Mouse (Mus musculus) thymus, adult 2 months (tissue): ENCODE results near the gene Podn. TPM values are rescaled to one million over a fixed set of nuclear protein-coding genes. Genes with fewer than 3 reads are reported as not detected.

ENCODE experiments used
- DNase-seq: peaks from one replicate; pipeline ENCODE4 v3.0.0; 2021
- H3K27ac ChIP-seq: fragments of 200-500 bp; 2 replicates; pipeline ENCODE4 v1.5.1; 2012; ENCODE audit warnings: low read length, control low read depth; ENCODE audit not compliant: control insufficient read depth, insufficient read depth
- H3K27me3 ChIP-seq: fragments of 200-500 bp; 2 replicates; pipeline ENCODE4 v1.6.1; 2012; ENCODE audit warnings: mild to moderate bottlenecking, low read length, moderate library complexity, mixed read lengths; ENCODE audit not compliant: control insufficient read depth, insufficient read depth
- H3K36me3 ChIP-seq: fragments of 200-500 bp; 2 replicates; pipeline ENCODE4 v1.6.1; 2012; ENCODE audit warnings: mild to moderate bottlenecking, low read length, moderate library complexity; ENCODE audit not compliant: control insufficient read depth, insufficient read depth
- H3K4me1 ChIP-seq: fragments of 200-500 bp; replicated peaks from 2 replicates; pipeline ENCODE4 v1.6.1; 2012; ENCODE audit warnings: low read length; ENCODE audit not compliant: control insufficient read depth, insufficient read depth
- H3K4me3 ChIP-seq: fragments of 200-500 bp; 2 replicates; pipeline ENCODE4 v1.5.1; 2012; ENCODE audit warnings: mild to moderate bottlenecking, low read length, control low read depth, moderate library complexity; ENCODE audit not compliant: control insufficient read depth, insufficient read depth
- CTCF ChIP-seq: fragments of 200-500 bp; IDR thresholded peaks from 2 replicates; pipeline ENCODE4 v1.5.1; 2012; ENCODE audit warnings: mild to moderate bottlenecking, control low read depth, low read length, moderate library complexity, borderline replicate concordance; ENCODE audit not compliant: control insufficient read depth, poor library complexity, insufficient read depth; ENCODE audit errors: extremely low read depth
- POLR2A ChIP-seq: fragments of 200-500 bp; IDR thresholded peaks from 2 replicates; pipeline ENCODE4 v1.6.1; 2012; ENCODE audit warnings: mild to moderate bottlenecking, low read length, control low read depth, moderate library complexity; ENCODE audit not compliant: control insufficient read depth, poor library complexity, insufficient read depth; ENCODE audit errors: extremely low read depth
- WGBS: fragments of 180-500 bp; shearing (Covaris S2); methylation state at CpG from one replicate; pipeline ENCODE4 v1.1.7; 2018; 5-methylcytosine and 5-hydroxymethylcytosine counted together
- polyA plus RNA-seq: library from polyadenylated mRNA; depleted of rRNA; stranded (reverse); fragments of >200 nt; gene quantifications from 2 replicates; pipeline ENCODE4 v1.2.3, GENCODE M21; 2012

Podn gene
- polyA plus RNA-seq, 1 experiment, result 12.0 TPM

GRCm38 (mm10) chr4:107984282-107984981, 111.8 kb downstream of the Podn start:
- Histone ChIP-seq H3K27ac (no peak overlapping the region), H3K27me3 (no peaks in the 10 kb centered on the region), H3K36me3 (no peaks in the 10 kb centered on the region), H3K4me3 (no peak overlapping the region), H3K4me1 (no peaks in the 10 kb centered on the region)
- TF ChIP-seq POLR2A (no peak), CTCF (no peak)
- 72% methylated on average over 7 of the region's 7 CpGs for WGBS
- DNase-seq, result no peak

- TF ChIP-seq CTCF, result no peak
- no peak for TF ChIP-seq POLR2A
- H3K27ac ChIP-seq, result no peak overlapping the region
- H3K36me3 ChIP-seq, result no peaks in the 10 kb centered on the region
- no peak for DNase-seq
- WGBS, result 94% methylated on average over 1 of the region's 1 CpGs
- no peaks in the 10 kb centered on the region for H3K4me1 ChIP-seq
- H3K27me3 ChIP-seq, result no peaks in the 10 kb centered on the region
- H3K4me3 ChIP-seq, result no peak overlapping the region
Observed at GRCm38 (mm10) chr4:107983717-107984116, 112.5 kb downstream of the Podn start.

DNA sequence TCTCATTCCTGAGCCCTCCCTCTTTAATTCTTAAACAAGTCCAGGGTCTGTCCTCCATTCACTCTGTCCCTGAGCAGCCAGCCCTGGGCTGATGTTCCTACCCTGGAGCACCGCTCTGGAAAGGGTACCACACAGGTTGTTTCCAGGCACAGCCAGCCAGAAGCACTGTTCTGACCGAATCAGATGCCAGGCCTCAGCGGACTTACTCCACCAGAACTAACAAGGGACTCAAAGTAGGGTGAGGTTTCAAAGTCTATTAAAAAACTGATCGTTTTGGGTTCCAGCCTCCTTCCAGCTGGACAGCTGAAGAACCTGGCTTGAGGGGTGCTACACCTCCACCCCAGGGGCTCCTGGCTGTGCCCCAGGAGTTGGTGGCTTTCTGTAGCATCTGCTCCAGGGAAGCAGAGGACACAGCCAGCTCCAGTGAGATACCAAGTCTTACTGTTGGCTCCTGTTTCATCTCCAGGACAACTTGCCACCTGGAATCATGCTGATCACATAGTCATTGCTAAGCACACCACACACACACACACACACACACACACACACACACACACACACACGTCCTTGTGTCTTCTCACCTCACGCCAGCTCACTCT, 116.1 kb downstream of the Podn start:
- Histone ChIP-seq H3K27ac (no peak overlapping the region), H3K4me3 (no peak overlapping the region), H3K36me3 (no peaks in the 10 kb centered on the region), H3K27me3 (no peaks in the 10 kb centered on the region), H3K4me1 (no peaks in the 10 kb centered on the region)
- DNase-seq, result no peak
- no peak for TF ChIP-seq CTCF
- no peak for TF ChIP-seq POLR2A
- WGBS, result 89% methylated on average over 6 of the region's 6 CpGs

DNA sequence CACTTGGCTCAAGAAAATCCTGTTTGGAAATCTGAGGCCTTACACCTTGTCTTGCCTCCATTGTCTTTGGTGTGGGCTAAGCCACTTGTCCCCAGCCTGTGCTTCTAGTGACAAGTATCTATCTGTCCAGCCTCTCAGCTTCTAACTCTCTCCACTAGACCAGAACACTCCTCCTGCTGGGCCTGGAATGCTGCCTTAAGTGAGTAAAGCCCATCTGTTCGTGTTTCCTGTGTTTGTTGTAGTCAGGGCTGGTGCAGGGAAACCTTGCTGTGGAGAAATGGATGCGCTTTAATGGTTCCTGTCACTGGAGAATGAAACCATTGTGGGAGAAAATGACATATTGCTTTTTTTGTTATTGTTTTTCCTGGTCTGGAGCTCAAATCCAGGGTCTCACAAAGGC, 116.7 kb downstream of the Podn start:
- Histone ChIP-seq H3K27me3 (no peaks in the 10 kb centered on the region), H3K4me3 (no peak overlapping the region), H3K4me1 (no peaks in the 10 kb centered on the region), H3K36me3 (no peaks in the 10 kb centered on the region), H3K27ac (no peak overlapping the region)
- no peak for TF ChIP-seq POLR2A
- no peak for TF ChIP-seq CTCF
- 74% methylated on average over 2 of the region's 2 CpGs for WGBS
- no peak for DNase-seq

DNA sequence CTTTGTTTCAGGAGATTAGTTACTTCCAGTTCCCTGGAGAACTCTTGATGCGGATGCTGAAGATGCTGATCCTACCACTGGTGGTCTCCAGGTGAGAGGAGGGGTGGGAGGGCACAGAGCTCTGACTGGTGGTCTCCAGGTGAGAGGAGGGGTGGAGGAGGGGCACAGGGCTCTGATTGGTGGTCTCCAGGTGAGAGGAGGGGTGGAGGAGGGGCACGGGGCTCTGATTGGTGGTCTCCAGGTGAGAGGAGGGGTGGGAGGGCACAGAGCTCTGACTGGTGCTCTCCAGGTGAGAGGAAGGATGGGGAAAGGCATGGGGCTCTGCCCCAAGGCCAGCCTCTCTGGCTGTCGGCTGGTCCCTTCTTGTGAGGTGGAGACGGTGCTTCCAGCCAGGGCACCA, 118.7 kb downstream of the Podn start:
- H3K27ac ChIP-seq, result no peak overlapping the region
- WGBS, result 79% methylated on average over 4 of the region's 4 CpGs
- no peak for DNase-seq
- H3K4me1 ChIP-seq, result no peaks in the 10 kb centered on the region
- H3K27me3 ChIP-seq, result no peaks in the 10 kb centered on the region
- H3K36me3 ChIP-seq, result no peaks in the 10 kb centered on the region
- H3K4me3 ChIP-seq, result no peak overlapping the region
- no peak for TF ChIP-seq CTCF
- TF ChIP-seq POLR2A, result no peak

- Histone ChIP-seq H3K27ac (no peak overlapping the region), H3K4me3 (no peak overlapping the region), H3K36me3 (no peaks in the 10 kb centered on the region), H3K27me3 (no peaks in the 10 kb centered on the region), H3K4me1 (no peaks in the 10 kb centered on the region)
- no peak for DNase-seq
- TF ChIP-seq POLR2A, result no peak
- no peak for TF ChIP-seq CTCF
- 83% methylated on average over 7 of the region's 7 CpGs for WGBS
Observed at GRCm38 (mm10) chr4:107975004-107975403, 121.2 kb downstream of the Podn start.

DNA sequence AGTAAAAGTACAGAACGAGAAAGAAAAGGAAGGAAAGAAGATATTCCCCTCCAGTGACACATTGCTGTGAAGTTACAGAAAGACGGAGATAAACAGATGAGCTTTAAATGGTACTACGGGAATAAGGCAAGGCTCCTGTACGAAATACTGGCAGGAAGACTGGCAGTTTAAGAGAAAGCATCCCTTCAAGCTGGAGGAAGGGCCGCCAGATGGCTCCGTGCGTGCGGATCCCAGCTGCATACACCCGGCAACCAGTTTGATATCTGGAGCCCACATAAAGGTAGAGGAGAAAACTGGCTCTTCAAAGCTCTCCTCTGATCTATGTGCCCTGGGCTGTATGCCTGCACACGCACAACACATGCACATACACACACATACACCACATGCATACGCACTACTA, 121.7 kb downstream of the Podn start:
- no peaks in the 10 kb centered on the region for H3K36me3 ChIP-seq
- no peak for DNase-seq
- no peak overlapping the region for H3K4me3 ChIP-seq
- no peak overlapping the region for H3K27ac ChIP-seq
- H3K4me1 ChIP-seq, result no peaks in the 10 kb centered on the region
- TF ChIP-seq CTCF (no peak), POLR2A (no peak)
- H3K27me3 ChIP-seq, result no peaks in the 10 kb centered on the region
- 70% methylated on average over 11 of the region's 11 CpGs for WGBS
